Mouse (Mus musculus): ENCODE data around the gene Rnf150.

- TF ChIP-seq CTCF (IDR thresholded peaks at IDR 0.05; ENCODE audit: borderline replicate concordance, insufficient read depth, low read depth, low read length) (no peak), POLR2A (IDR thresholded peaks at IDR 0.05; ENCODE audit: borderline replicate concordance, insufficient read depth, low read length) (no peak)
These were observed 62.1 kb downstream of the Rnf150 start for GRCm38 (mm10) chr8:82925286-82925685.
